In the genomic region with DNA sequence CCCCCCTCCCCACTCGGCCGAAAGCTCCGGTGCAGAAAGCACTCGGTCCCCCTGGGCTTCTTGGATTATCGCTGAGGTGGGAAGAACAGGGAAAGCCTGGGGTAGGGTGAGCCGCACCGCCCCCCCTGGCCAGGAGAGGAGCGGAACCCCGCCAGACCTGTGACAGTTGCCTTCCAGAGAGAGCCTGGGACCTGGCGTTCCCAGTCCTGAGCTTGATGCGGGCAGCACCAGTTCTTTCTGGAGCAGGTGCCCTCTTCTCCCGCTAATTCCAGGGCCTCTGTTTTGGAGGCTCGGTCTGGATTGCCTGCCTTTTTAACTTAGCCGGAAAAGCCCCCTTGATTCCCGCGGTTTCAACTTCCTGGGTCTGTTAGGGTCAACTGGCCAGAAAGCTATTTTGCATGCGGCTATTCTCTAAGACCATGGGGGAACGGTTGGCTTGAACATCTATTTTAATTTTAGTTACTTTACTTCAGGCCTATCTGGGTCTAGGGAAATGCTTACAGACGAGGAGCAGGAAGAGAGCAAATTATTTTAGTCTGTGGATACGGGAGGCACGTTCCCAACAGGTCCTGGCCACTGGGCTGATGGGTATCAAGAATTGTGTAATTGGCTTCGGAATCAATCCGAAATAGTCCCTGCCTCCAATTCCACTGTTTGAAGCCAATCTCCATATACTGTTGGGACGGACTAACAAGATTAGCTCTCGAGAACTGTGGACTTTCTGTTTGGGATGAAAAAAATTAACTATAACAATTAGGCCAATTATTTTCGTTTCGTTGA, we compare ENCODE assay signal across 13 mouse cellular contexts. TPM values are rescaled to one million over a fixed set of nuclear protein-coding genes. Genes with fewer than 3 reads are reported as not detected.
DNase-seq lines count a peak whose midpoint lies in the region; ATAC-seq lines count a peak whose summit lies in the region.
"Had no signal": no experiment of that assay in that cellular context is flagged by ENCODE, and none has a peak within 500 bp of the region (broad histone marks: within the 10 kb centered on the region; RNA-seq: fewer than 3 reads in every experiment).

No protein-coding gene starts in this region.

- H3K4me1 ChIP-seq in heart, embryonic 11.5 days (ENCODE audit: control insufficient read depth, insufficient read depth, low read length) = peaks cover 28% of the 10 kb centered on the region
- H3K4me1 ChIP-seq in midbrain, embryonic 10.5 days = peaks cover 66% of the 10 kb centered on the region
- peaks cover 35% of the 10 kb centered on the region for H3K4me1 ChIP-seq in midbrain, embryonic 15.5 days
- H3K4me1 ChIP-seq in forebrain, embryonic 15.5 days = peaks cover 57% of the 10 kb centered on the region
- H3K4me1 ChIP-seq in stomach, embryonic 15.5 days = peaks cover 29% of the 10 kb centered on the region

- peak overlapping the region; percentile 33; the same call in 1 of the 2 replicates for H3K4me3 ChIP-seq in heart, embryonic 11.5 days (ENCODE audit: low read depth, low read length)
- H3K4me3 ChIP-seq in midbrain, embryonic 10.5 days = peak overlapping the region; percentile 34
- no peak overlapping the region for H3K4me3 ChIP-seq in midbrain, embryonic 15.5 days
- H3K4me3 ChIP-seq in forebrain, embryonic 15.5 days = peak overlapping the region; percentile 26
- H3K4me3 ChIP-seq in stomach, embryonic 15.5 days (replicated peaks) = peak overlapping the region; percentile 10

- intact Hi-C loops in heart, postnatal 25 days (cut with DNase I) = loop anchor here (10.0 kb wide), 1 partner anchor 207 kb away; no protein-coding TSS in a partner anchor

- no peak for ATAC-seq in heart, embryonic 11.5 days (replicated peaks; ENCODE audit: insufficient number of reproducible peaks, low FRiP score, low TSS enrichment)
- ATAC-seq in midbrain, embryonic 15.5 days (replicated peaks) = no peak
- no peak for ATAC-seq in forebrain, embryonic 15.5 days (replicated peaks)
- no peak for ATAC-seq in stomach, embryonic 15.5 days (ENCODE audit: insufficient read depth, low FRiP score, low read depth)
- ATAC-seq in granulocyte monocyte progenitor cell, adult 5-6 weeks (replicated peaks; ENCODE audit: poor library complexity, severe bottlenecking) = no peak
- no peak for ATAC-seq in monocyte, adult 5-6 weeks (replicated peaks; ENCODE audit: insufficient number of reproducible peaks, low FRiP score, low TSS enrichment, poor library complexity, severe bottlenecking)

- 4% methylated on average over 26 of the region's 27 CpGs for WGBS in heart, embryonic 11.5 days (ENCODE audit: insufficient replicate concordance)
- 2% methylated on average over 27 of the region's 27 CpGs for WGBS in midbrain, embryonic 10.5 days
- WGBS in midbrain, embryonic 15.5 days = 2% methylated on average over 24 of the region's 27 CpGs
- WGBS in forebrain, embryonic 15.5 days = 12% methylated on average over 23 of the region's 27 CpGs
- WGBS in stomach, embryonic 15.5 days = 4% methylated on average over 27 of the region's 27 CpGs

- no peaks in the 10 kb centered on the region for H3K36me3 ChIP-seq in heart, embryonic 11.5 days (ENCODE audit: control insufficient read depth, insufficient read depth, low read length)
- no peaks in the 10 kb centered on the region for H3K36me3 ChIP-seq in midbrain, embryonic 10.5 days
- H3K36me3 ChIP-seq in midbrain, embryonic 15.5 days (replicated peaks) = no peaks in the 10 kb centered on the region
- no peaks in the 10 kb centered on the region for H3K36me3 ChIP-seq in forebrain, embryonic 15.5 days
- no peaks in the 10 kb centered on the region for H3K36me3 ChIP-seq in stomach, embryonic 15.5 days

- H3K4me2 ChIP-seq in heart, embryonic 11.5 days = peak overlapping the region; percentile 57
- no peak overlapping the region for H3K4me2 ChIP-seq in midbrain, embryonic 15.5 days
- peak overlapping the region; percentile 42; the same call in 1 of the 2 replicates for H3K4me2 ChIP-seq in forebrain, embryonic 15.5 days (replicated peaks)
- H3K4me2 ChIP-seq in stomach, embryonic 15.5 days = peak overlapping the region; percentile 22; the same call in 1 of the 2 replicates

- DNase-seq in heart, postnatal 25 days (ENCODE audit: low spot score) = no peak
- DNase-seq in midbrain, embryonic 10.5 days (ENCODE audit: low spot score) = peak; percentile 56
- DNase-seq: gastrocnemius, postnatal 10 days; lung, adult 2 months had no signal

- peaks cover 86% of the 10 kb centered on the region for H3K27me3 ChIP-seq in heart, embryonic 11.5 days (ENCODE audit: control insufficient read depth, insufficient read depth, low read length)
- peaks cover 100% of the 10 kb centered on the region for H3K27me3 ChIP-seq in midbrain, embryonic 10.5 days (ENCODE audit: low read depth, poor library complexity, severe bottlenecking)
- peaks cover 89% of the 10 kb centered on the region for H3K27me3 ChIP-seq in midbrain, embryonic 15.5 days (replicated peaks)
- H3K27me3 ChIP-seq in forebrain, embryonic 15.5 days = peaks cover 70% of the 10 kb centered on the region
- H3K27me3 ChIP-seq in stomach, embryonic 15.5 days (replicated peaks) = peaks cover 91% of the 10 kb centered on the region

- no peaks in the 10 kb centered on the region for H3K9me3 ChIP-seq in heart, embryonic 11.5 days (replicated peaks; ENCODE audit: control insufficient read depth, low read length)
- no peaks in the 10 kb centered on the region for H3K9me3 ChIP-seq in midbrain, embryonic 10.5 days (replicated peaks)
- H3K9me3 ChIP-seq in midbrain, embryonic 15.5 days = no peaks in the 10 kb centered on the region
- H3K9me3 ChIP-seq in forebrain, embryonic 15.5 days = no peaks in the 10 kb centered on the region
- no peaks in the 10 kb centered on the region for H3K9me3 ChIP-seq in stomach, embryonic 15.5 days

- no peak overlapping the region for H3K9ac ChIP-seq in heart, embryonic 11.5 days (ENCODE audit: low read depth, low read length)
- no peak overlapping the region for H3K9ac ChIP-seq in midbrain, embryonic 15.5 days
- H3K9ac ChIP-seq in forebrain, embryonic 15.5 days (replicated peaks) = no peak overlapping the region
- H3K9ac ChIP-seq in stomach, embryonic 15.5 days = no peak overlapping the region

- no peak overlapping the region for H3K27ac ChIP-seq in heart, embryonic 11.5 days (ENCODE audit: low read depth, low read length)
- no peak overlapping the region for H3K27ac ChIP-seq in midbrain, embryonic 10.5 days (replicated peaks)
- no peak overlapping the region for H3K27ac ChIP-seq in midbrain, embryonic 15.5 days
- H3K27ac ChIP-seq in forebrain, embryonic 15.5 days (replicated peaks) = no peak overlapping the region
- no peak overlapping the region for H3K27ac ChIP-seq in stomach, embryonic 15.5 days

RNA-seq across cellular contexts. Expression of gene Tfap2c, which starts 1.4 kb away (rescaled TPM):
- polyA plus RNA-seq in heart, embryonic 11.5 days (2014; fragmentation: Nextera tagmentation; extraction: Ambion mirVana) = 0.21 and 0.30 TPM in 2 replicates
- total RNA-seq in heart, postnatal 25 days (2021) = not detected
- polyA plus RNA-seq in midbrain, embryonic 10.5 days (2016; fragmentation: Nextera tagmentation; extraction: Ambion mirVana) = 4.4 and 6.3 TPM in 2 replicates
- 0.34 and 0.79 TPM in 2 replicates for polyA plus RNA-seq in midbrain, embryonic 15.5 days (2015; fragmentation: Nextera tagmentation; extraction: Ambion mirVana)
- polyA plus RNA-seq in forebrain, embryonic 15.5 days (2015; fragmentation: Nextera tagmentation; extraction: Ambion mirVana) = 25.6 and 30.2 TPM in 2 replicates
- polyA plus RNA-seq in stomach, embryonic 15.5 days (2015; fragmentation: Nextera tagmentation; extraction: Ambion mirVana) = 4.1 and 6.0 TPM in 2 replicates
- not detected in 2 replicates for total RNA-seq in granulocyte monocyte progenitor cell, adult 5-6 weeks (2014; fragmentation: Nextera tagmentation)
- total RNA-seq in granulocyte monocyte progenitor cell, adult 5-6 weeks (2017) = not detected in 2 replicates
- total RNA-seq in monocyte, adult 5-6 weeks (2017) = not detected in 3 replicates
- total RNA-seq: adrenal gland, adult 18-20 months; gastrocnemius, postnatal 10 days; layer of hippocampus, adult 18-20 months; neutrophil, adult 5-6 weeks had no signal
